Mouse (Mus musculus): ENCODE measurements around the gene Cxcl3. TPM values are rescaled to one million over a fixed set of nuclear protein-coding genes. Genes with fewer than 3 reads are reported as not detected.

Gene Cxcl3
- total and polyA plus RNA-seq, 3 experiments, result not detected

GRCm38 (mm10) chr5:90778856-90779255, 7.0 kb upstream of the Cxcl3 start:
- H3K27me3 ChIP-seq (replicated peaks), result no peaks in the 10 kb centered on the region
- no peaks in the 10 kb centered on the region for H3K4me1 ChIP-seq (ENCODE audit: control insufficient read depth in 1 of 2, insufficient read depth in 2 of 2)
- no peak overlapping the region for H3K4me3 ChIP-seq (replicated peaks in 1 of 3; ENCODE audit: low read depth in 2 of 3, low read length in 2 of 3, poor library complexity in 1 of 3)
- in situ Hi-C loops (cut with MboI; ENCODE audit: low pct_ligation_motif_present, low pct_unique_long_range_greater_than_20kb, low sequenced_read_pairs) (no loop called here), dilution Hi-C loops (cut with MboI; ENCODE audit: extremely low pct_ligation_motif_present, extremely low pct_unique_long_range_greater_than_20kb, low sequenced_read_pairs) (no loop called here)
- no peaks in the 10 kb centered on the region for H3K36me3 ChIP-seq (replicated peaks in 1 of 2; ENCODE audit: control insufficient read depth in 1 of 2, insufficient read depth in 1 of 2, low read length in 1 of 2)
- H3K9ac ChIP-seq (ENCODE audit: insufficient read depth, low read depth), result no peak overlapping the region
- no peak for DNase-seq (ENCODE audit: extremely low read depth)
- no peaks in the 10 kb centered on the region for H3K79me2 ChIP-seq (replicated peaks; ENCODE audit: control insufficient read depth, extremely low read depth, insufficient read depth, poor library complexity, severe bottlenecking)
- H3K9me3 ChIP-seq (replicated peaks; ENCODE audit: low read length), result no peaks in the 10 kb centered on the region
- TF ChIP-seq GABPA (IDR thresholded peaks at IDR 0.05; ENCODE audit: insufficient replicate concordance, low read depth, low read length), result no peak
- no peak for TF ChIP-seq IRF4 (IDR thresholded peaks at IDR 0.05; ENCODE audit: low read depth, low read length)
- TF ChIP-seq MAFK (IDR thresholded peaks at IDR 0.05; ENCODE audit: insufficient replicate concordance, low read length), result no peak
- no peak for TF ChIP-seq CHD1 (IDR thresholded peaks at IDR 0.05; ENCODE audit: low read depth, low read length)
- no peak for TF ChIP-seq UBTF (IDR thresholded peaks at IDR 0.05; ENCODE audit: low read depth, low read length)
- TF ChIP-seq ELF1 (IDR thresholded peaks at IDR 0.05; ENCODE audit: low read depth, low read length), result no peak
- no peak for TF ChIP-seq E2F4 (IDR thresholded peaks at IDR 0.05; ENCODE audit: insufficient replicate concordance, low read depth, low read length)
- TF ChIP-seq NRF1 (IDR thresholded peaks at IDR 0.05; ENCODE audit: low read depth, low read length), result no peak
- TF ChIP-seq ETS1 (conservative IDR thresholded peaks at IDR 0.05; ENCODE audit: low read depth, low read length), result no peak
- TF ChIP-seq ZMIZ1 (IDR thresholded peaks at IDR 0.05; ENCODE audit: low read depth, low read length), result no peak
- no peak for TF ChIP-seq MEF2A (IDR thresholded peaks at IDR 0.05; ENCODE audit: borderline replicate concordance, low read depth, low read length)
- no peak for TF ChIP-seq BHLHE40 (IDR thresholded peaks at IDR 0.05; ENCODE audit: low read depth, low read length)
- TF ChIP-seq TCF12 (IDR thresholded peaks at IDR 0.05; ENCODE audit: low read depth, low read length), result no peak
- no peak for TF ChIP-seq MXI1 (IDR thresholded peaks at IDR 0.05; ENCODE audit: low read depth, low read length)
- TF ChIP-seq CTCF (conservative IDR thresholded peaks at IDR 0.05 in 1 of 2, IDR thresholded peaks at IDR 0.05 in 1 of 2; ENCODE audit: low read depth in 2 of 2, low read length in 2 of 2), result no peak
- TF ChIP-seq POLR2A (IDR thresholded peaks at IDR 0.05; ENCODE audit: low read depth, low read length), result no peak
- no peak for TF ChIP-seq USF1 (IDR thresholded peaks at IDR 0.05; ENCODE audit: low read depth, low read length)
- no peak for TF ChIP-seq SMC3 (IDR thresholded peaks at IDR 0.05; ENCODE audit: low read depth, low read length)
- TF ChIP-seq PAX5 (IDR thresholded peaks at IDR 0.05; ENCODE audit: low read length), result no peak
- no peak overlapping the region for H3K27ac ChIP-seq (ENCODE audit: insufficient read depth, low read depth)
- no peak overlapping the region for H3K4me2 ChIP-seq (ENCODE audit: insufficient read depth, low read depth, poor library complexity, severe bottlenecking)

GRCm38 (mm10) chr5:90783697-90784096, 2.2 kb upstream of the Cxcl3 start:
- Histone ChIP-seq H3K4me2 (ENCODE audit: insufficient read depth, low read depth, poor library complexity, severe bottlenecking) (no peak overlapping the region), H3K27ac (ENCODE audit: insufficient read depth, low read depth) (no peak overlapping the region), H3K79me2 (replicated peaks; ENCODE audit: control insufficient read depth, extremely low read depth, insufficient read depth, poor library complexity, severe bottlenecking) (no peaks in the 10 kb centered on the region), H3K4me3 (replicated peaks in 1 of 3; ENCODE audit: low read depth in 2 of 3, low read length in 2 of 3, poor library complexity in 1 of 3) (no peak overlapping the region), H3K4me1 (ENCODE audit: control insufficient read depth in 1 of 2, insufficient read depth in 2 of 2) (peaks cover 0 to 4% of the 10 kb centered on the region in 2 experiments; a peak in 2 of 4 replicates), H3K9ac (ENCODE audit: insufficient read depth, low read depth) (no peak overlapping the region), H3K36me3 (replicated peaks in 1 of 2; ENCODE audit: control insufficient read depth in 1 of 2, insufficient read depth in 1 of 2, low read length in 1 of 2) (no peaks in the 10 kb centered on the region), H3K27me3 (replicated peaks) (no peaks in the 10 kb centered on the region), H3K9me3 (replicated peaks; ENCODE audit: low read length) (no peaks in the 10 kb centered on the region)
- DNase-seq (ENCODE audit: extremely low read depth), result no peak
- TF ChIP-seq MEF2A (IDR thresholded peaks at IDR 0.05; ENCODE audit: borderline replicate concordance, low read depth, low read length), result no peak
- no peak for TF ChIP-seq BHLHE40 (IDR thresholded peaks at IDR 0.05; ENCODE audit: low read depth, low read length)
- TF ChIP-seq CTCF (conservative IDR thresholded peaks at IDR 0.05 in 1 of 2, IDR thresholded peaks at IDR 0.05 in 1 of 2; ENCODE audit: low read depth in 2 of 2, low read length in 2 of 2), result no peak
- TF ChIP-seq USF2 (conservative IDR thresholded peaks at IDR 0.05; ENCODE audit: low read depth, low read length), result no peak
- no peak for TF ChIP-seq EP300 (IDR thresholded peaks at IDR 0.05; ENCODE audit: low read length)
- TF ChIP-seq ZKSCAN1 (IDR thresholded peaks at IDR 0.05; ENCODE audit: borderline replicate concordance, low read depth, low read length), result no peak
- TF ChIP-seq HCFC1 (IDR thresholded peaks at IDR 0.05; ENCODE audit: low read depth, low read length), result no peak
- TF ChIP-seq MAZ (IDR thresholded peaks at IDR 0.05; ENCODE audit: low read depth, low read length), result no peak
- TF ChIP-seq ELF1 (IDR thresholded peaks at IDR 0.05; ENCODE audit: low read depth, low read length), result no peak
- in situ Hi-C loops (cut with MboI; ENCODE audit: low pct_ligation_motif_present, low pct_unique_long_range_greater_than_20kb, low sequenced_read_pairs), result no loop called here
- dilution Hi-C loops (cut with MboI; ENCODE audit: extremely low pct_ligation_motif_present, extremely low pct_unique_long_range_greater_than_20kb, low sequenced_read_pairs), result no loop called here
